Mouse (Mus musculus): Measurements from ENCODE around the gene Pdzd9.

The Pdzd9 gene

GRCm38 (mm10) chr7:120670153-120670875 is at the start of gene Pdzd9:
Gene Pdzd9 (minus strand): TSS chr7:120670343.
- DNase-seq, result peak; percentile 58 to 89

- no peak for DNase-seq
These were observed 47.1 kb upstream of the Pdzd9 start for GRCm38 (mm10) chr7:120717261-120717660.

GRCm38 (mm10) chr7:120713951-120714350 is 43.8 kb upstream of the Pdzd9 start:
- peak; percentile 13 to 22 for DNase-seq

GRCm38 (mm10) chr7:120713225-120713624 is 43.1 kb upstream of the Pdzd9 start:
- no peak for DNase-seq

GRCm38 (mm10) chr7:120712071-120712470 is 41.9 kb upstream of the Pdzd9 start:
- DNase-seq, result no peak

GRCm38 (mm10) chr7:120703888-120704287 is 33.7 kb upstream of the Pdzd9 start:
- no peak for DNase-seq

GRCm38 (mm10) chr7:120699586-120699985 is 29.4 kb upstream of the Pdzd9 start:
- no peak for DNase-seq

- no peak for DNase-seq
These were observed 26.2 kb upstream of the Pdzd9 start for GRCm38 (mm10) chr7:120696331-120696730.

- no peak for DNase-seq
These were observed 25.5 kb upstream of the Pdzd9 start for GRCm38 (mm10) chr7:120695641-120696040.

- DNase-seq, result no peak
These were observed 25.1 kb upstream of the Pdzd9 start for GRCm38 (mm10) chr7:120695196-120695595.

GRCm38 (mm10) chr7:120693831-120694375 is 23.8 kb upstream of the Pdzd9 start:
- no peak for DNase-seq

- peak in 1 of 2 experiments; percentile 25 for DNase-seq
These were observed 20.5 kb upstream of the Pdzd9 start for GRCm38 (mm10) chr7:120690634-120691033.

- DNase-seq, result no peak
These were observed 15.1 kb upstream of the Pdzd9 start for GRCm38 (mm10) chr7:120685227-120685626.

GRCm38 (mm10) chr7:120684731-120685161 is 14.6 kb upstream of the Pdzd9 start:
- no peak for DNase-seq

GRCm38 (mm10) chr7:120682002-120682401 is 11.9 kb upstream of the Pdzd9 start:
- DNase-seq, result no peak

- DNase-seq, result no peak
These were observed 8.9 kb upstream of the Pdzd9 start for GRCm38 (mm10) chr7:120679023-120679422.

- peak; percentile 36 to 57 for DNase-seq
These were observed 7.8 kb upstream of the Pdzd9 start for GRCm38 (mm10) chr7:120677764-120678531.

- peak; percentile 56 to 87 for DNase-seq
These were observed 7.0 kb upstream of the Pdzd9 start, which contains the start of gene Mosmo for GRCm38 (mm10) chr7:120677001-120677643. Gene Mosmo (plus strand): TSS chr7:120677618.

GRCm38 (mm10) chr7:120671271-120671670 is 1.1 kb upstream of the Pdzd9 start:
- peak; percentile 39 to 48 for DNase-seq

- DNase-seq, result no peak
These were observed 8.1 kb downstream of the Pdzd9 start for GRCm38 (mm10) chr7:120662079-120662478.

GRCm38 (mm10) chr7:120647849-120648248 is 22.3 kb downstream of the Pdzd9 start:
- no peak for DNase-seq

- DNase-seq, result peak in 1 of 2 experiments; percentile 33
These were observed 26.9 kb downstream of the Pdzd9 start for GRCm38 (mm10) chr7:120643217-120643616.

- DNase-seq, result peak; percentile 5 to 13
These were observed 34.3 kb downstream of the Pdzd9 start for GRCm38 (mm10) chr7:120635821-120636220.
